Mouse (Mus musculus) gastrocnemius, postnatal 10 days (tissue): ENCODE results near the gene Brf1. TPM values are rescaled to one million over a fixed set of nuclear protein-coding genes. Genes with fewer than 3 reads are reported as not detected.

Experiments used
- DNase-seq: peaks from one replicate; pipeline ENCODE4 v3.0.0; 2021; ENCODE audit warnings: mixed read lengths
- long read RNA-seq, 2 experiments: library from polyadenylated mRNA; stranded (forward); transcript quantifications; one replicate each; pipeline ENCODE4 v2.0.0; 2021
- total RNA-seq, 2 experiments: library from RNA; stranded (reverse); gene quantifications; 2 replicates each; pipeline ENCODE4 v1.2.3; 2021

The Brf1 gene
- 10 to 100 TPM; 28.2 to 37.9 TPM for total RNA-seq
- long read RNA-seq, experiment 1, partial matches to known transcripts, result 1 of 10 reads
- long read RNA-seq, experiment 1, other reads (novel, unspliced or antisense), result 8 of 10 reads
- long read RNA-seq, experiment 2, partial matches to known transcripts, result 0 of 5 reads
- long read RNA-seq, experiment 2, other reads (novel, unspliced or antisense), result 5 of 5 reads

DNA sequence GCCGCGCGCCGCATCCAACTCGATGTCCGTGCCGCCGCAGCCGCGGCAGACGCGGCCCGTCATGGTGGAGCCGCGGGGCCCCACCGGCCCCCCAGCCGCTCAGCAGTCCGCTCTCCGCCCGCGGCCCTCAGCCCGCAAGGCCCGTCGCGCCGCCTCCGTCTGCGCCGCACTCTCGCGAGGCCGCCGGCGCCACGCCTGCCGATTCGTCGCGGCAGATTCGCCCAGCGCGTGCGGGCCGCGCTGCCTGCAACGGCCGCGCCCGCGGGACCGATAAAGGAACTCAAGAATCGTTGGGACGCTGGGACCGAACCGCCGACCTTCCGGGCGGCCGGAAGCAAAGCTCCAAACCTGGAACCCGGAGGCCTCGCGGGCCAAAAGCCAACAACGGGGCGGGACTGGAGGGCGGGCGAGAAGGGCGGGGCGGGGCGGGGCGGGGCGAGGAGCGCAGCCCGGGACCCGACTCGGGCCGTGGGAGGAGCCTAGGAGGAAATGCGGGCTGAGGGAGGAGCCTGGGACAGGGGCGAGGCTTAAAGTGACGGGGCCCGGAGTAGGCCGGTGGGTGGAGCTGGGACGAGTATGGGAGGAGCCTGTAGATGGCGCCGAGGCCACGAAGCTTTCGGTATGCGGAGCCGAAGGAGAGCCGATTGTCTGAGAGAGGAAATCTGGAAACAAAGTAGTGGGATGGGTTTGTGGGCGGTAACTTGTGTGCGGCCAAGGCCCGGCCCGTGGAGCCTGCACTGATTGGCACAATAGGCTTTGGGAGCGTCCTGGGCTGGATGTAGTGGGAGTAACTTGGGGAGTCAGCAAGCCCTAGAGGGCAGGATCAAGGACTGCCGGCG is at the start of gene Brf1:
TSS of gene Brf1 (minus strand) at position 411 of the 839 bp plus-strand sequence.
- DNase-seq, result peak; percentile 94

DNA sequence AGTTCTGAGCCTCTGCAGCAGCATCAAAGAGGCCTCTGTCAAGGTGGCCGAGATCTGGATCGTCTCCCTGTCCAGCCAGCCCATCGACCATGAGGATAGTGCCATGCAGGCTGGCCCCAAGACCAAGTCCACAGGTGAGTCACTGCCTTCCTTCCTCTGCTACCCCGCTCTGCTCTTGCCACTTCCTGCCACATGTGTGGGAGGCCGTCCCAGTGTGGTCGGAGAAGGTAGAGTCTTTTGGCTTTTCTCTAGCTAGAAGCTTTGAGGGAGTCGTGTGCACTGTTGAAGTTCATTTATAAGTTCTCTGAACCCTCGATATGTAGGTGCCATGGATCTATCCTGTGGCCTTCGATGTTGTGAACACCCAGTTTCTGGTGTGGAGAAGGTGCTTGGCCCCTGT is 49.3 kb upstream of the Brf1 start:
- DNase-seq, result no peak

DNA sequence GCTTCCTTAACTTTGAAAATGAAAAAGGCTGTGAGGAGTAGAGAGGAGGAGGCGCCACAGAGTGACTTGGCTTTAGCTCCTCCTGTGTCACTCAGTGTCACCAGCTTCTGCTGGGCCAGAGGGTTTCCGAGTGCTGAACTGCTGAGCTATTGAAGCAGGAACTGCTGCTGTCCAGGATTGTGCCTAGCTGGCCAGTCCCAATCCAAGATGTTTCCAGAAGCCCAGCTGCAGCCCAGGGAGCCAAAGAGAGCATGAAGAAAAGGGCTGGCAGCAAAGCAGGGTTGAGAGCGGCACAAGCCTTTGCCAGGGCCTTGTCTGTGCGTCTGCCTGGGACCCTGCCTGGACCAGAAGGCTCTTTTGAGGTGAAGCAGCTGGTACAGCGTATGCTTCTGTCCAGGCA is 47.6 kb upstream of the Brf1 start:
- DNase-seq, result no peak

DNA sequence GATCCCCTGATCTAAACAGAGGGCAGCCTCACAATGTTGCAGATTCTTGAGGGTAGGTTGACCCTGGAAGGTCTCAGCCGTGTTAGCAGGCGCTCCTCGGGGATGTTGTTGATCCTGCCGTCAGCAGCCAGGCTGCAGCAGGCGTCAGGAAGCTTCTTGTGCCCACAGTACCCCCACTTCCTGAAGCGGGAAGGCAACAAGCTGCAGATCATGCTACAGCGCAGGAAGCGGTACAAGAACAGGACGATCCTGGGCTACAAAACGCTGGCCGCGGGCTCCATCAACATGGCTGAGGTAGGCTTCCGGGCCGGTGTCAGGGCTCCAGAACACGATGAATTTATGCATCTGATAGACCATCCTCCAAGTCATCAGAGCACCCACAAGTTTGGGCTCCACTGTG is 46.4 kb upstream of the Brf1 start:
- no peak for DNase-seq

DNA sequence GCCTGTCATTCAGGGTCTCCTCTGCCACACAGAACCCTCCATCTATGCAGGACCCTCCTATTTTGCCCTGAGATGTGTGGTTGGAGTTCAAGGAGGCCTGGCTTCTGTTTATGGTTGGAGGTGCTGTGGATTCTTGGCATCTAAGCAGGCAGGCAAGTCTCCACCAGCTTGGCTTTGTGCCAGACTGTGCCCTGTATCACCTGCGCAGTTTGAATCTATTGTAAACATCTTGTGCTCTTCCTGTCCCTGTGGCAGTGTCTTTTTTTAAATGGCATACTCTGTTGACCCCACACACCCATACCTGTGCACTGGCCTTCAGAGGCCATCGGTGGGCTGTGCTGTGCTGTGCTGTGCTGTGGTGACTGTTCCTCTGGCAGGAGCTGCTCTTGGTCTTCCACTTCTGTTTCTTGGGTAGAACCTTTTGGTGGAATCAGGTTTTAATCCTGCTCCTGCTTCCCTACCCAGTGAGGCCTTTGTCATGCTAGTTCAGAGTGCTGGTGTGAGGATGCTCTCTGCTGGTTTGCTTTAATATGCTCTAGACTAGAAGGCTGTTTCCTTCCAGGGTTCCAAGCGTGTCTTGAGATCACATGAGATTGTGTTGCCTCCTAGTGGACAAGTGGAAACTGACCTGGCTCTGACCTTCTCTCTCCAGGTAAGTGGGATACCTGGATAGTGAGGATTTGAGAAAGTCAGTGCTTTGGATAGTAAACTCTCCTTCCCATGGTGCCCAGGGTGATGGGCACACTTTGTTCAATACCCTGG is 44.6 kb upstream of the Brf1 start:
- no peak for DNase-seq

DNA sequence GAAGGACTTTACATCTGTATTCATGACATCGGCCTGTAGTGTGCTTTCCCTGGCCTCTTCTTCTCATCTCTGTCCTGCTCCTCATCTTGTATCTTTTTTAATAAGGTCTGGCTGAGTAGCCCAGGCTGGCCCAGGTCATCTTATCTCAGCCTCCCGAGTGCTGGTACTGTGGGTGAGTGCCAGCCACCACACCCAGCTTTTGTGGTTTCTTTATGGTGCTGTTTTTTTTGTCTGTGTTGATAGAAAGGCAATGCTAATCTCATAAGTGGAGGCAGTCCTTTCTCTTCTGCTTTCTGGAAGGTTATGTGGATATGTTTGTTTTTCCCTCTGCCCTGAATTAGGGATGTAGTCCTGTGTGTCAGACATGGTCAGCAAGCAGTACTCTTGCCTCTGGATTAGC is 42.0 kb upstream of the Brf1 start:
- no peak for DNase-seq

DNA sequence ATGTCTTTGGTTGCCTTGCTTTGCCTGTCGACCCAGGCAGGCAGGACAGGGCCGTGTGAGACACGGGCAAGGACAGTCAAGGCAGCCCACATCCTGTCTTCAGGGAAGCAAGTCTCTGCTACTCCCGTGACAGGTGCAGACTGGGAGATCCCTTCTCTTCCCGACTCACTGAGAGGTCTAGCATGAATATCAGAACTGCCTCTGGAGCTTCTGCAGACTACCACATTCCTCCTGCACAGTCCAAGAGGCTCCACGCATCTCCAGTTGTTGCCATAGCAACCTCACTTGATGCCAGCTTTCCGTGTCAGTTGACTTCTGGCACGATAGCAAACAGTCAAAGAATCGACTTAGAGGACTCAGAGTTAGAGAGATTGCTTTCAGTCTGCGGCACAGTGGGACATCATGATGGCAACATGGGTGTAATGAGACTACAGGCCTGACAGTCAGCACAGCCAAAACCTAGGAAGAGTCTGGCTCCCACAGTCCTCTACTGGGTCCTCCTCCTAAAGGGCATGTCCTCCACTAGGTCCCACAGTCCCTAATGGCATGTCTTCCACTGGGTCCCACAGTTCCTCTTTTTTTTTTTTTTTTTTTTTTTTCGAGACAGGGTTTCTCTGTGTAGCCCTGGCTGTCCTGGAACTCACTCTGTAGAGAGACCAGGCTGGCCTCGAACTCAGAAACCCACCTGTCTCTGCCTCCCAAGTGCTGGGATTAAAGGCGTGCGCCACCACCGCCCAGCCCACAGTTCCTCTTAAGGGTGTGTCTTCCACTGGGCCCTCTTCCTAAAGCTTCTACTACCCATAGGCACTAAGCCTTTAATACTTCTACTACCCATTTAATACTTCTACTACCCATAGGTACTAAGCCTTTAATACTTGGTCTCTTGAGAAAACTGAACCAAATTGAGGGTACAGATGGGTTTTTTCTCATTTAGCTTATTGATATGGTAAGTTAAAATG is 41.3 kb upstream of the Brf1 start:
- DNase-seq, result peak; percentile 55

DNA sequence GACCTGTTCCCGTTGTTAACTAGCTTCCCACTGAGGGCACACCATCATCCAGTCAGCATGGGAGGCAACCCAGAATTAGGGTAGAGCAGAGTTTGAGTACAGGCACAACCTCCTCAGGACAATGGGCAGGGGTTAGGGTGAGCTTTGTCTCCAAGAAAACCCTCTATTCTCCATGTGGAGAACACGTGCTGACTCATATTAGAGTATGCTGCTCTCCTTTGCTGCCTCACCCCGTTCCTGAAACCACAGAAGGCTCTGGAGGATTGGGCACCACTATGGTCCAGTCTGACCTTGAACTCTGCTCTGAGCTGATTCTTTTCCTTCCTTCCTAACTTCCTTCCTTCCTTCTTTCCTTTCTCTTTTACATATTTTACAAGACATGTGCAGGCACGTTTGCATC is 37.9 kb upstream of the Brf1 start:
- DNase-seq, result no peak

DNA sequence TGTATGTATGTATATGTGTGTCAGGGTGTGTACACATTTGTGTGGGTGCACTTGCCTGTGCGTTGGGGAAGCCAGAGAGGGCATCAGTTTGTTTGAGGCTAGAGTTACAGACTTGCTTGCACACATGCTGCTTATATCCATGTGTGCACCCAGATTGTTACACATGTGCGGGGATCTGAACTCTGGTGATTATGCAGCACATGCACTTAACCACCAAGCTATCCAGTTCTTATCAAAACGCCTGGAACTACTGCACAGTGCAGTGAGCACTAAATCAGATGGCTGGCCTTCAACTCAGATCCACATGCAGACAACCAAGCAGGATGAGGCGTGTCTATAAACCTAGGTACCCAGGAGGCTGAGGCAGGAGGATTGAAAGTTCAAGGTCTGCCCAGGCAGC is 36.5 kb upstream of the Brf1 start:
- DNase-seq, result no peak

DNA sequence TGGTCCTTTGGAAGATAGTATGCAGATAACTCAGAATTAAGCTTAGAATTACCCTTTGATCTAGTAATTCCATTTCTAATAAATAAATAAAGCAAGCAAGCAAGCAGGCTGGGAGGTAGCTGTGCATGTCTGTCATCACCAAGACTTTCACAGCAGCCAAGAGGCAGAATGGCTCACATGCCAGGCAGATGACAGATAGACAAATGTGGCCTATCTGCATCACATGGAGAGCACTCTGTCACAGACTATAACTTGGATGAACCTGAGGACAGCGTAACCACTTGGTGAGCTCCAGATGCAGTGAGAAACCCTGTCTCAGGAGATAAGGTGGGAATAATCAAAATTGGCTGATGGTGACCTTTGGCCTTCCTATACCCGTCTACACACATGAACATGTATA is 34.6 kb upstream of the Brf1 start:
- DNase-seq, result no peak

DNA sequence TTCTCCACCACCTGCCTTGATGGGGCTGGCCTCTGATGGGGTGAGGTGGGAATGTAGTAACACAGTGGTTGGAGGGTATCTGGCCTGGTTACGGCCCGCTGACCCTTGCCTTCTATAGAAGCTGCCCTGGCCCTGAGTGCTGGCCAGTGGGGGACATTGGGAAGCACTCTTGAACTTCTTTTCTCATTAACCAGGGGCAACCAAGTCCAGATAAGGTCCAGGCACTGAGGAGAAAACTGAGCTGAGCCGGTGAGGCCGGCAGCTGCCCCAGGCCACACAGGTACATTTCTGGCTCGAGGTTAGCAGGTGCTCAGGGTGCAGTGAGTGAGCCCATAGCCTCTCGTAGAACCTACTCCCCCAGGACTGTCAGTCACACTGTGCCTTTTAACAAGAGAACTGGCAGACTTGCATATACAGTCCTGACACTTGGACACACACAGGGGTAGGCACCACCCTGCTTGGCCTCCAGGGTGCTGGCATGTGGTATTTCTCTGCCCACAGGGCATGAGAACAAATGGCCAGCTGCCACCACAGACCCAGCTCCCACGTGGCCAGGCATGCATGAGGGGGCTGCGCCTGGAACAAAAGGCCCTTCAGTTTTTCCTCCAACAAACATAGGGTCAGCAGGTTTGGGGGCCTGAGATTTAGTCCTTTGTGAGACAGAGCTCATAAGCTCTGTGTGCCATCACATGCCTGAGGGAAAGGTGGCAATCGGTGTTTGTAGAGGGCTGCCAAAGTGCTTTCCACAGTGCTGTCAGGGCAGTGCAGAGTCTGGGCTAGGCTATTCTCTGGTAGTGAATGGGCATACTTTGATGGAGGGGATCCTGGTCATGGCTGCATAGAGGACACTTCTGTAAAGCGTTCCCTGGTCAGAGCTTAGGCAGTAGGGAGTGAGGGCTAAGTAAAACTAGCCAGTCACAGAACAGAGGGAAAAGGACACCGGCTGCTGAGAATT is 32.1 kb upstream of the Brf1 start:
- DNase-seq, result peak; percentile 39

DNA sequence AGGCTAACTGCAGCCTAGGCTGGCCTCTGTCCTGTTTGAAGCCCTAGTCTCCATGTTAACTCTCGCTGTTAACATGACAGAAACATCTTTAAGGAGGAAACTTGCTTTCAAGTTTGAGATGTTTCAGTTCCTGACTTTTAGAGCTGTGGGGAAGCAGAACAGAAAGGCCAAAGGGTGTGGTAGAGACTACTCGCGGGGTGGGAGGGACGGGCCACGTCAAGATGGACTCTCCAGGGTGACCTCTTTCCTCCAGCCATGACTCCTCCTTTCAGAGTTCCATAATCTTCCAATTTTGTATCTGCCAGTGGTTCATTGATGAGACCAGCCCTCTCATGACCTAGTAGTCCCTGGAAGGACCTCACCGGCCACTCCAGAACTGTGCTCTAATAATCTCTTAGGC is 30.9 kb upstream of the Brf1 start:
- no peak for DNase-seq

DNA sequence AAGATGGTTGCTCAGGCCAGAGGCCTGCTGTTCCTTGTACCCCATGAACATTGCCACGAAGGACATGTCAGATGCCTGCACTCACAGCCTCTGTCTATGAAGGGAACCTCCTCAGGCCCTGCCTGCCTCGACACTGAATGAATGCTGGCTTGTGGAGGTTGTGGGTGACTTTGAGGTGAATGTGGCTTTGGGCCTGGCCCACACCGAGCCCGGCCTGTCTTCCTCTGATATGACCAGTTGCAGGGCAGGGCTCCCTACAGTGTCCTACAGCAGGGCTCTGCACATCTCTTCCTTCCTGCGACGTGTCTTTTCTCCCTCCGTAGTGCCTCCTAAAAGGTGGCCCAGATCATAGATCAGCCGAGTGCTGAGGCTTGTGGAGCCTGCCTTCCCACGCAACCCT is 30.5 kb upstream of the Brf1 start:
- DNase-seq, result no peak

DNA sequence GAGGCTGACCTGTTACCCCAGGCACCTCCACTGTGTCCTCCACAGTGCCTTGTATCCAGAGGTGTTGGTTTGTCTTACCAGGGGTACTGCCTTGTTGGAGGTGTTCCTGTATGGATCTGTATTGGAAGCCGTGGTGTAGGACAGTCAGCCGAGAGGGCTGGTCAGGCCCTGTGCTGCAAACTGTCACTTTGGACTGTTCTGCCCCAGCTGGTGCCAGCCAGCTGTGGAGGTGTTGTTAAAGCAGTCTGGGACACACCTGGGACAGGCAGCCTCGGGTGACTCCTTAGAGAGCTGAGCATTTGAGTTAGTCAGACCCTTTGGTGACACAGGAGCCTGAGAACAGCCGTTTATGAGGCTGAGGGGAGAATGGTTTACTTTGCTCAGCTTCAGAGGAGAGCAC is 29.5 kb upstream of the Brf1 start:
- no peak for DNase-seq

DNA sequence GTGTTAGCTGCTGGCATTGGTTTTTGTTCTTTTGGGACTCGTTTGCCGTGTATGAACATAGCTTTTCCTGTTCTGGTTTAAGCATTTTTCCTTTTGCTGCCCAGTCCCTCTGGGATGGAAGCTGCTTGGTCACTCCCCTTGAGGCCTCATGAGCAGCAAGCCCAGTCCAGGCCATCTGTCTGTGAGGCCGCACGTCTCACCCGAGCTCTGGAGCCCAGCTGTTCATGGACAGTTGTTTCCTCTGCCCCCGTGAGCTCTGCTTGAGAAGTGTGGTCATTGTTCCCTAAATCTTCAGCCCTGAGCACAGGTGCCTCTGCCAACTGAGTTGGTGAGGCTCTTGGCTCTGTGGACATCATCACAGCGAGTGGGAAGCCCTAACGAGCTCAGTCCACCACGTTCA is 28.4 kb upstream of the Brf1 start:
- DNase-seq, result no peak

DNA sequence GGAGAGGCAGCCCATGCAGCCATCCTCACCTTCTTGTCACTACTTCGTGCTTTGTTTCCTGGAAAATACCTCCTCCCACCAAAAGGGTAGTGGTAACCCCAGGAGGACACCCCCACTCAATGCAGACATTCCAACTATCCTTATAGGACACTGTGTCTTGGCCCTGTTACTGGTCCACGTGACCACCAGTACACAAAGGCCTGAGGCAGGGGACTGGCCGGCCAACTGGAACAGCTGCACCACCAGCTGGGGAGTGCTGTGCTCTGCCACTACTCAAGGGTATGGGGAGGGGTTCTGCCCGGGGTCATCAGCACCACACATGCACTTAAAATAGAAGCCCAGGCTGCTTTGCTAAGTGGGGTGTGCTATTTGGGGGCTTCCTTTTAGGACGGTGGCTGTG is 27.6 kb upstream of the Brf1 start:
- no peak for DNase-seq

DNA sequence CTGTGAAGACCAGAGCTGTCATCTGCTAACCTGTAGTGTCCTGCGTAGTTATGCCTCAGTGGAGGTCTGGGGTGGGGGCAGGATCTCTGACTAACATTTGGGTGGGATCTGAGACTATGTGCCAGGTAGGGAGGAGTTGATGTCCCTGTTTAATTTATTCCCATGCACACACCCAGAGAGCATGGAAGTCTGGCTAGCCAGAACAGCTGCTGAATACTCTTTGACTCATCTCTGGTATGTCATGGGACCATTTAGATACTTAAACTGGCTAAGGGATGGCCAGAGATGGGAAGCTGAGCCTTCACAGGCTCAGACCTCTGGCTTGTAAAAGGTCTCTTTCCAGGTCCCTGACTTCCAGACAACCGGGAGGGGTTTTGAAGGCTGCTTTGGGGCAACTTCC is 27.0 kb upstream of the Brf1 start:
- no peak for DNase-seq

DNA sequence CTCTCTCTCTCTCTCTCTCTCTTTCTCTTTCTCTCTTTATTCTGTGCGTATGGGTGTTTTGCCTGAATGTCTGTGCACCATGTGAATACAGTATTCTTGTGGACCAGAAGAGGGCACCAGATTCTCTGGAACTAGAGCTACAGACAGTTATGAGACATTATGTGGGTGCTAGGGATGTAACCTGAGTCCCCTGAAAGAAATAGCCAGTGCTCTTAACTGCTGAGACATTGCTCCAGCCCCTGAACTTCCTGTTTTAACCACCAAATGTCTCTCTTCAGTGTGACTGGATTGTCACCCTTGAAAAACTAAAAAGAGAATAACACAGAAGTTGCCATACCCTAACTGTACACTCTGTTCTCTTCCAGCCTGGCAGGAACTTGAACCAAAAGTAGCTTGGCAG is 26.1 kb upstream of the Brf1 start:
- no peak for DNase-seq

DNA sequence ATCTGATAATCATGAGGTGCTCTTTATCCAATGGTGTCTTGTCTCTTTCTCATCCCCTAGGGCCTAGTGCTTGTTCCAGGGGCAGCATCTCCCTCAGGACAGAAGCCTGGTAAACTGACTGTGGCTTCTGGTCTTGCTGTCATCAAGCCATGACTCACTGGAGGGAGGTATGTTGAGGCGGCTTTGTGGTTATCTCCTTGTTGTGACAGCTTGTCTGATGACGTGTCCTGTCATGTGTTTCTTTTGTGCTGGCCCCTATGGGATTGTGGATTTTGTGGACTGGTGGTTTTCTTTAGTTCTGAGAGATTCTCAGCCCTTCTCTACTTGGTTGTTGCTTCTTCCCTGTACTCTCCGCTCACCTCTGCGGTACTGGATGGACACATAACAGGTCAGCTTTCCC is 22.6 kb upstream of the Brf1 start:
- DNase-seq, result no peak

DNA sequence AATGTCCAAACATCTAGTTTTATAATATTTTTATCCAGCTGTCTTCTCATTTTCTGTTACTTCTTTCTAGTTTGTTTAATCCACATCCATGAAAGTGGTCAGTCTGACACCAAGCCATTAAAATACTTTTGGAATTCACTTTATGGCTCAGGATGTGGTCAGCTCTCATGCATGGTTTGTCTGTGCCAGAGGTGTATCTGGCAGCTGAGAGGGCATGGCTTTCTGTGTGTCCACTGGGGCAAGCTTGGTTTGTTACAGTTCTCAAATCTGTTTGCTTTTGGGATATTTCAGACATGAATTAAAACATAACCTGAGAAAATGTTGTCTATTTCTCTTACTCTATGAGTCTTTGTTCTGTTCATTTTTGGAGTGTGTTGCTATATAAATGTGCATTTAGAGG is 21.0 kb upstream of the Brf1 start:
- DNase-seq, result no peak

DNA sequence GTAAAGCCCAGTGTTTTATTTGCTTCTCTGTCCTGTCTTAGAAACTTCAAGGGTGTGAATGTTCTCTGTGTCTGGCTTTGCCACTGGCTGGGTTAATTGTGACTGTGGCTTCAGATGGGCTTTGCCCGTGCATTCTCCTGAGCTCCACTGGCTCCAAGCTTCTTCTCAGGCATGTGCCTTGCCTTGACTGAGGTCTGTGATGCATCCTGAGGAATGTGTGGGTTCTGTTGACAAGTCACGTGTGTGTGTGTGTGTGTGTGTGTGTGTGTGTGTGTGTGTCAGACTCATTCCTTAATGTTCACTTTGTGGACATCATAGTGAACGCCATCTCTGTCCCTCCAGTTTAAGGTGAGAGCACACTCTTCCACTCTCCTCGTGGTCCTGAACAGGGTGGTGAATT is 18.3 kb upstream of the Brf1 start:
- no peak for DNase-seq
